Mouse (Mus musculus) thymus, postnatal 10 days (tissue): Measurements from ENCODE around the gene Vmn2r39.
"Not testable (repeated sequence)": the region's sequence is repeated elsewhere in the genome, so short reads cannot be mapped to it uniquely, and the experiment has no call there.

ENCODE experiments used
- DNase-seq, 2 experiments: peaks; one replicate each; pipeline ENCODE4 v3.0.0; 2021; ENCODE audit warnings: low spot score in 2 of 2

The Vmn2r39 gene

GRCm38 (mm10) chr7:9030698-9031097, at the start of gene Vmn2r39:
TSS of gene Vmn2r39 (minus strand) at chr7:9030798.
- DNase-seq, result not testable (repeated sequence)

- not testable (repeated sequence) for DNase-seq
Measured at GRCm38 (mm10) chr7:9065353-9065752, 34.8 kb upstream of the Vmn2r39 start.
